Mouse (Mus musculus) kidney, adult 11 months (tissue): Measurements from ENCODE around the gene Kif26b.

ENCODE experiments used
- DNase-seq: peaks from one replicate; pipeline ENCODE4 v3.0.0; 2022

Kif26b gene

DNA sequence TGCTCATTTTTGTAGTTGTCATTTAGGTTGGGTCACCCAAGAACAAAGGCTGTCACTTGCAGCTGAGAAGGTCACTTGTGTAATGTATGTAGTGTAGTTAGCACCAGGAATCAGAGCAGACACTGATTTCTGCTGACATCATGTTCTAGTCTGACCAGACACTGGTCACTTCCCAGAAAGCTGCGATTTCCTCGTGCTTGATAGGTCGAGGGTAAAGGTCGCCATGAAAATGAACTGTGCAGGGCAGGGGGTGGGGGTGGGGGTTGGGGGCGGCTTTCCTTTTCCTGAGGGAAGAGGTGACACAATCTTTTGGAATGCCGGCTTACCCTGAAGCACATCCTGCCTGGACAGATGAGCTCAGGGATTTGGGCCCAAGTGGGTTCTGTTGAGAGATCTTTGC is 68.8 kb downstream of the Kif26b start:
- DNase-seq, result no peak

DNA sequence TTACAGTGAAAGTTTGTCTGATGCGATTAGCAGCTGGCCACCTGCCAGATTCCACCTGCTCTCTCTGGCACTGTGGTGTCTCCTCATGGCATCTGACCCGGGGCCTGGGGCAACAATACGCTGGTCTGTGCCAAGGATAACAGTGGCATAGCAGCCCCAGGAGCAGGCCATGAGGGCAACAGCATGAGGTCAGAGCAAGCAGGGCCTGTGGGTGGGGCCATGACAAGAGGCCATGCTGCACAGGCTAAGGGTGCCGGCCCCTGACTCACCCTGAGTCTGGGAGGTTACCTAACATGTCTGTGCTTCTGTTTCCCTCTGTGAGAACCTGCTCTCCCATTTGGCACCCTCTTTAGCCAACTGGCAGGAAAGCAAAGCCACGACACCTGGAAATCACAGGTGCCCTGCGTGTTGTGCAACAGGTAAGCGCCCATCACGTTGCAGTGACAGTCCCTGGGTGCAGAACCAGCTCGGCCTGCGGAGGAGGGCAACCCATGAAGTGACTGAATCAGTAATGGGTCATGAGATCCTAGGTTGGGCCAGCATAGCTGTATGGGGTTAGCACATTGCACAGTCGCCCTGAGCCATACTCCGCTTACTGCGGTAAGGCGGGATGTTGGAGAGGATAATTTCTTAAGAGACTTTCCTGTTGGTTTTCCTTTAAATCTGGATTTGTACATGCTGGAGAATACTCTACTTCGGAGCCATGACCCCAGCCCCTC is 72.1 kb downstream of the Kif26b start:
- DNase-seq, result no peak

DNA sequence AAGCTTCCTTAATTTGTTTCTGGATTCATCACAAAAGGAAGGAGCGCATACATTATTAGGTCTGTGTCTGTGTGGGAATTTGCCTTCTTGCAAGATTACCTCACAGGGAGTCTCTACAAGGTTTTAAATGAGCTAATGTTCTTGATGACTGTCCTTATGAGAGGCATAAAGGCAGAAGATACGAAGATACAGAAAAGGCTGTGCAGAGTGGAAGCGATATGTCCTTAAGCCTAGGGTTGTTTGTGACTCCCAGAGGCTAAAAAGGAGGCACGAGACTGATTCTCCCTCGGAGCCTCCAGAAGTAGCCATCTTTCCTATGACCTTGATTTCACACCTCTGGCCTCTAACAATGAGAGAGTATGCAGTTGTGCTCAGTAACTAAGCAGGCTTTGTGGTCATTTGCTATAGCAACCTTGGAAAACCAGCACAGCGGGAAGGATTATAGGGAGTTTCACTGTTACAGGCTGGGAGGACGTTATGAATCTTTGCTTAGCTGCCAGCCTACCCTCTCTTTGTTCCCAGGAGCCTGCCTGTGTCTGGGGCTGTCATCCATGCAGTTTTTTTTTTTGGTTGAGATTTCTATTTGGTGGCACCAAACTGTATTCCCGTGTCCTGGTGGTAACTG is 80.3 kb downstream of the Kif26b start:
- DNase-seq, result no peak

DNA sequence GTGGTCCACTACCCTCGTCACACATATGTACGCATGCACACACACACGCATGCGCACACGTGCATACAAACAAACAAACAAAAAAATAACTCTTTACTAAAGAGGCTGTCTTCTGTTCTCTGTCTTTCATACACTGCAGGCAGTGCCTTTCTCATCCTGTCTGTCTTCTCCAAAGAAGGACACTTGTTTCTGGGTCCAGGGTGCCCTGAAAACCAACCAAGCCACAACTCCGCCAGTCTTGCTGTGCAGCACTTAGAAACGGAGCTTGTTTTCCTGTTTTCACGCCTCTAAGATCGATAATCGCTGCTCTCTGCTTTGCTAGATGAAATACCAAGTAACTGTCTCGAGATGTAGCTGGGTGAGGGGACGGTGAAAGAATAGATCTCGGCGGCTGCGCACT is 82.6 kb downstream of the Kif26b start:
- no peak for DNase-seq

DNA sequence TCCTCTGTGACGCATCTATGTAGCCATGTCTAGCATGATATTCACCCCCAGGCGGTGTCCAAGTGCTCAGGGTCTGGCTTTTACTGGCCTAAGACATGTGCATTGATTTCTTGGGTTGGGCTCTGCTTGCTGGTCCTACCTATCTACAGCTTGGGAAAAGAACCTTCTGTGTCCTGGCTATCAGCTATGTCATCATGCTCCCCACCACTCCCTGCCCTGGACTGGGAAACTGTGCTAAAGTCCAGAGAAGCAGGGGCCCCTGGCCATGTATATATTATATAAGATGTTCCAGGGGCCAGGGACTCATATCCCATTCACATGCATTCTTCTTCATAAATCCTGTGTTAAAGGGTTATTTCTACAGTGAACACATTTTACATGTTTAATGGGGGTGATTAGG is 92.4 kb downstream of the Kif26b start:
- DNase-seq, result no peak

DNA sequence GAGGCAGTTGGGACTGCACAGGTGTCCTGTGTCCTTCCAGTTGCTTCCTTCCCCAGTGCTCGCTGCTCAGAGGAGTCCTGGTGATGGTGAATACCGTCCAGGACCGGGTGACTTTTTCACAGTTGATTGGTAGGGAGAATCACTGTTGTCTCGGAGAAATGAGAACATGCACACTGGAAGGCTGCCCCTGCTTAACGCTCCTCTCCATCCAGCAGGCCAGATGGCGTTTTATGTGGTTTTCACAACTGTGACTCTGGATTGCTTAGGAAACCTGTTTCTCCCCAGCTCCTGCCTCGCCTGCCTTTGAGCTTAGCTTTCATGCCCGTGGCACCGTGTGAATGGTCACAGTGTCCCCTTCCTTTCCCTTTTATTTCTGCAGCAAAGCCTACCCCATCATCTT is 95.0 kb downstream of the Kif26b start:
- no peak for DNase-seq

DNA sequence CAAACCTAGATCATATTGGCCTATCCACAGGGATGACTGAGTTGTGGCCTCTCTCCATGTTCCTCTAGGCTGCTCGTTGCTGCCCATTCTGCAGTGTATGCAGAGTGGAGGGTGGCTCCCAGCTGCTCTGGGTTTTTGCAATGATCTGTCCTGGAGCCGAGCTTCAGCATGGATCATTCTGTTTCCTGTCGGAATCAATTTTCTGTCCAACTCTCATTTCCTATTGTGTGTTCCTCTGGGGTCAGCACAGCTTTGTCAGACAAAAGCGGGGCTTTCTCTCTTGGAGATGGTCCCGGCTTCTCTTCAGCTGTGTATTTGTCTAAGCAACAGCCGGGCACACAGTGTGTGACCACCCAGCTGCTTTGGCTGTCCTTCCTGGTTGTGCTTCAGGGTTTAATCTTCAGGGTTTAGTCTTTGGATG is 98.0 kb downstream of the Kif26b start:
- DNase-seq, result no peak

DNA sequence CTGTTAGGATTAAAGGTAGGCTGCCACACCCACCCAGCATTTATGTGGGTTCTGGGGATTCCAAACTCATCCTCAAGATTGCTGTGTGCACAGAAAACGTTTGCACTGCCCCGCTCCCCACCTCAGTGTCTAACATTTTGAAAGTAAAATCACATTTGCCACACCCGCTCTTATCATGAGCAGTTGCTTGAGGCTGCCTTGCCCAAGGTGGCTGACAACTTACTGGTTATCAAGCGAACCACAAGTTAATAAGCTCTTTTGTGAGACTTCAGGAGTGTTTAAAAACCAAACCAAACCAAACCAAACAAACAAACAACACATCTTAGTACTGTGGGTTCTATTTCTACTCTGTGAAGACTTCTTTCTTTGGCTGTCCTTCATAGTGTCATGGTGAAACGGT is 101.1 kb downstream of the Kif26b start:
- no peak for DNase-seq

DNA sequence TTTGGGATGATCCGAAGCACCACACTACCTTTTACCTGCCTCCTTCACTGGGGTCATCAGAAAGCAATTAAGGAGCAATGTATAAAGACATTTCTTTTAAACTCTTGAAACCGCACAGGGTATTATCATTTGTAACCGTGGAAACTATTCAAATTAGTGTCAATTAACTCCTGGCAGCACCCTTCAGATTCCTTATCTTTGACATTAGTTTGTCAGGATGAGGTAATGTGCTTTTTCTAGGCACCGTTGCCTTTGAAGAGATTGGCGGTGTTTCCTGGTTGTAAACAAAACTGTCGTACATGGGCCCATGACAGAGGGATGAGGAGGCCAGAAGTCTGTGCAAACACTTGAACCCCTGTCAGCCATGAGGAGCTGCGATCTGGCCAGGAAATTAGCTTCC is 102.9 kb downstream of the Kif26b start:
- no peak for DNase-seq

DNA sequence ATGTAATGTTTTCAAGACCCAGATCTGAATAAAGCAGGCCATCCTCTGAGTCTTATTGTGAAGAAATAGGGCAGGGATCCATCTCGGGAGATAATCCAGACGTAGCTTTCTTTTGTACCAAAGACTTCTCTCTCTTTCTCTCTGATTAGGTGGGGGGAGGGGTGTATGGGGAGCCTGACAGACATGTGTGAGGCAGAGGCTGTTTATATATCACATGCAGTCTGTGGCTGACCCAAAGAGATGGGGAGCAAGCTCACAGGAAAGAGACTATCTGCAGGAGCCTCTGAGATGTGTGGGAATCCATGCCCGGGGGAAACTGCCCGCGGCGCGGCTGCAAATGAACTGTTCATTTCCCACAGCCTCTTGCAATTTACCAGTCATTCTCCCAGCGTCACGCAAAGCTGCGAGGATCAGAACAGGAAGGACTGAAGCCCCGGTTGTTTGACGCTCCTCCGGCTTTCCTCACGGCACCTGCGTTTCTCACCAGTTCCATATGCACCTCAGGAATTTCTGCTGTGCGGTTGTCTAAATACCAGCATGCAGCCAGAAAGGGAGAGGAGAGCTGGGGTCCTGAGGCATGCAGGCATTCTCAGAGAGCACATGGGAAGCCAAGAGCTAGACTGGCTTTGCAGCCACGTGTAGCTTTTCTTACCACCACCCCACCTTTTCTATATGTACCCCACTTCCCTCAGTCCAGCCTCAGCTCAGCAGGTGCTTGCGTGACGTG is 105.6 kb downstream of the Kif26b start:
- no peak for DNase-seq

DNA sequence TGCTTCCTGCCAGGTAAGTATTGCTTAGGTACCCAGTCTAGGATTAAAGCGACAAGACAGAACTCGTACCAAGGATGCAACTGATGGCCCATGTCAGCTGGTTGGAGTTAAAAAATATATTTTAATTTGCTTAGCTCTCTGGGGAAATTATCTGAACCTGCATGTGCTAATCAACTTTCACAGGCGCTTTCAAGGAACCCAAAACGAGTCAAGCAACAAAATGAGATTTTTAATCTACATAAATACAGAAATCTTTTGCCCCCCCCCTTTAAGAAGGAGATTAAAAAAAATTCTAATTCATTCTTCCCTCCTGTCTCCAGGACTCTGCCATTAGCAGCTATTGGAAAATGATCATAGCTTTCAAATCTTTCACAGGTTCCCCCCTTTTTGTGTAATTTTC is 106.5 kb downstream of the Kif26b start:
- DNase-seq, result no peak

DNA sequence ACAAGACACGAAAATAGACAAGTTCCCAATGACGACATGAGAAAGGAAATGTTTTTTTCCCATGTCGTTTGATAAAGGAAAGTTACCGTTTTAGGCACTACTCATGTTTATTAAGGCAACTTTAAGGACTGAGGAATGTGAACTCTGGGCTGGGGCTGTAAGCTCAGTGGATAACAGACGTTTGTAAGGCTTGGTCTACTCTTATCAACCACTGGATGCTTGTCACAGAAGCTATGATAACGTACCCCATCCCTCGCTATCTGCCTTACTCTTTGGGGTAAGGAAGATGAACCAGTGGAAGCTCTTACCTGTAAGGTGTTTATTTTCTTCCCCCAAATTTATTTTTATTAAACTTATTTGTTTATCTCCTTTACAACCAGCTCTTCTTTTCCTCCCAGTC is 108.4 kb downstream of the Kif26b start:
- DNase-seq, result no peak

DNA sequence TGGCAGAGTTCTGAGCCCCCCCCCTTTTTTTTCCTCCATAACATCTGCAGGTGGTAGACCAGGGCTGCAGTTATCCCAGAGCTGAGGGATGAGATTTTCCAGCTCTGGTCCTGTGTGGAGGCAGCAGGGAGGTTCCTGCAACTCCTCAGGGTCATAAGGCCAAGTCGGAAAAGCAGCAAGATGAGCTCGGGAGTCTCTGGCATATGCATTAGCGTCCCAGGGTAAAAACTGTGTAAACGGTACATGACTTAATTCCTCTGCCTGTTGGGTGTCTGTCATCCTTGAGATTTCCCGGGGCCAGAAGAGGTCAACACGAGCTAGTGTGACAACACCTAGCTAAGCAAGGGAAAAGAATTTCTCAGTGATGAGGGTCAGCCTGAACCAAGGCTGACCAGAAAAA is 111.0 kb downstream of the Kif26b start:
- DNase-seq, result no peak

DNA sequence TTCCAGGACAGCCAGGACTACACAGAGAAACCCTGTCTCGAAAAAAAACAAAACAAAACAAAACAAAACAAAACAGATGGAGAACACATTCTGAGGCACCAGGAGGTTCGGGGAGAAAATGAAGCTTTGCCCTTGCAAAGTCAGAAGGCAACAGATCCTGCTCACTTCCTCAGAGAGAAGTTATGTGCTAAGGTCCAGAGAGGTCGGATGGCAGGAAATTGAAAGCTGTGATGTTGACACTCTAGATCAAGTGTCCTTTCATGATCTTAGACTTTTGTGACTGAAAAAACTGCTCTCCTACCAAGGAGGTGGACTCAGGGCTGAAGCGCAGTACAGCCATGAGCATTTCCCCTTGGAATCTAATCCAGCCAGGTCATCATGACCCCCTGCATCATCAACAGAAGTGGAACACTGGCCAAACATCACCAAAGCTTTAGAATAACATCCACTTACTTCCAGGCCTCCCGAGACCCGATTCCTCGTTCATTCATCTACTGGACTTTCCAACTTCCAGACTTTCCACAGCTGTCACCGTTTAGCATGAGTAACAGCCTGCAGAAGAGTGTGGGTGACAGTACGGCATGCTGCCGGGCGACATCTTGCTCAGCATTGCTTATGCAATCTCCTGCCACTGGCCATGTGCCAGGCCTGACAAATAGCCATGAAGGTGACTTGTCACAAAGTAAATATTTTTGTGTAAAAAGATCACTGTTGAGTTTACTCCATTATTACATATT is 112.0 kb downstream of the Kif26b start:
- DNase-seq, result peak; percentile 7

DNA sequence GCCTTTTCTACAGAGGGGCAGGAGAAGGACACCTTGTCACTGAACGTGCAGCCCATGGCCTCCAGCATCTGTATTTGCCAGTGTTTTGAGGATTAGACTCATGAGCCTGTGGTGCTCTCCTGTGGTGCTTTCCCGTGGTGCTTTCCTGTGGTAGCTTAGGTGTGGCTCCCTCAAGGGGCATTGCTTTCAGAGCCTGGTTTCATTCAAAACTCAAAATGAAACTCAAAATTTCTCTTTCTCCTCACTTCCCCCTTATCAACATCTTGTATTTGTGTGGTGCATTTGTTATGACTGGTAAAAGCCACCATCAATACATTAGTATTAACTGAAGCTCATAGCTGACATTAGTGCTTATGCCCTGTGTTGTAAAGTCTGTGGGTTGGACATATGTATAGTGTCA is 112.9 kb downstream of the Kif26b start:
- no peak for DNase-seq

DNA sequence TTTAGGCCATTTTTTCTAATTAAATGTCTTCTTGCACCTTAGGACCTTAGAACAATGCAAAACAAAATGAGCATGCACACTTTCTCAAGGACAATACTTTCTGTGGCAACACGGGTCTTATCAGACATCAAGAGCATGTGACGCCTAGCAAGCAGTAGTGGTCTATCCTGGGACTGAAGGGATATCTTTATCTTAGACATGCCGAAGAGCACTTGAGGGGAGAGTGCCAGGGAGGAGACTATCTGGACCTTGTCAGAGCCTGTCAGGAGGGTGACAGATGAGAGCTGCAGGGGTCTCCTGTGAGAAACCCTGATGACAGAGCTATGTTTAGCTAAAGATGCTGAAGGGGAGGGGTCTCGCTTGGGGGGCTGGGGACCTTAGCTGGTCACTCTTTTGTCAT is 116.0 kb downstream of the Kif26b start:
- DNase-seq, result no peak

DNA sequence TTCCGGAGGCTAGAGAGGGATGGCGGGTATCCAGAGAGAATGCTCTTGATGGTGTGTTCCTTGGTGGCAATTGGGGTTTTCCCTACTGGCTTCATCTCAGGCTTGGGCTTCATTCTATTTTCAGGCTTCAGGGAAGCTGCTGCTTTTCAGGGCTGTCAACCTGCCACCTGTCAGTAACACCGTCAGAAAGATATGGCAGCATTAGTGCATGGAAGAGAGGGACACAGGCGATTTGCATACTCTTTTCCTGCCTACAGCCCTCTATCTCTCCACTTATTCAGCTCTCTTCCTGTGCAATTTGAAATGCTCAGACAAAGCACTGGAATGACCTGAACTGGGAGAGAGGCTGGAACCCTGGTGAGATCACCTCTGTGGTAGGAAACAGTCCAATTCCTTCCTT is 117.7 kb downstream of the Kif26b start:
- DNase-seq, result no peak

DNA sequence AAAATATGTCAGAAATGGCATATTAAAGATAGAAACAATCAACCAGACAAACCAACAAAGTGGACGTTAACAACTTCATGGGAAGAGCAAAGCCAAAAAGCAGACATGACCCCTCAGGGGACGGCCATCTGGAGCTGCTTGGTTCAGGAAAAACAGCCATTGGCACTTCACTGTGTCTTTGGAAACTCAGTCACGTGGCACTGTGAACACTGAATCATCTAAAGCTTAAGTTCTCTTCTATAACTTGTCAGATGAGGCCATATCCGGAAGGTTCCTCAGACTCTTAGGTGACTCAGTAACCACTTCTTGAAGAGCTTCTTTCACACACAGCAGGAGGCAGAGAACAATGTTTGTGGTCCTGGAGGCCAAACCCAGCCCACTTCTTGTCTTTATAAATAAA is 126.6 kb downstream of the Kif26b start:
- no peak for DNase-seq

DNA sequence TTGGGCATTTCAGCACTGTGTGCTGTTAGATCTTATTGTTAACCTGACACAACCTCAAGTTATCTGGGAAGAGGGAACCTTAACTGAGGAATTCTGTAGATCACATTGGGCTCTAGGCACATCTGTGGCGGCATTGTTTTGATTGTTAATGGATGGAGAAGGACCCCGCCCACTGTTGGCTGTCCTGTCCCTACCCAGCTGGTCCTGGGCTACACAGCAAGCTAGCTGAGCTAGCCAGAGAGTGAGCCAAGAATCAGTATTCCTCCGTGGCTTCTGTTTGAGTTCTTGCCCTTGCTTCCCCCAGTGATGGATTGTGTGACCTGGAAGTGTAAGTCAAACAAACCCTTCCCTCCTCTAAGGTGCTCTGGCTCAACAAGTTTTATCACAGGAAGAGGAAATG is 132.1 kb downstream of the Kif26b start:
- no peak for DNase-seq

DNA sequence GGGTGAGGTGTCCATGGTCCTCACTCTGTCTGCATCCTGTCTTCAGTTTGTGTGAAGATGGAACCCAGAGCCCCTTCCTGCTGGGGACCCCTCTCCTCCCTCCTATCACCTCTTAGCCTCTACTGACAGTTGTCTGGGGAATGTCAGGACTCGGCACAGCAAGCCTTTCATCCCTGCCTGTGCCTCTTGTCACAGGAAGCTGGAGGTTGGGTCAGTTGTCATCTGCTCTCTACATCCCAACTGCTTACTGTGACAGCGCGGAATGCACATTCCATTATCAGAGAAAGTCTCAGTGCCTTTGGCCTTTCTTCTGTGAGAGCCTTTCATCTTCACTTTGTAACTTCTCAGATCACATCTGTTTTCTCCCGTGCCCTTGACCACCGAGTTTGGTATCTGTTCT is 132.6 kb downstream of the Kif26b start:
- DNase-seq, result no peak

DNA sequence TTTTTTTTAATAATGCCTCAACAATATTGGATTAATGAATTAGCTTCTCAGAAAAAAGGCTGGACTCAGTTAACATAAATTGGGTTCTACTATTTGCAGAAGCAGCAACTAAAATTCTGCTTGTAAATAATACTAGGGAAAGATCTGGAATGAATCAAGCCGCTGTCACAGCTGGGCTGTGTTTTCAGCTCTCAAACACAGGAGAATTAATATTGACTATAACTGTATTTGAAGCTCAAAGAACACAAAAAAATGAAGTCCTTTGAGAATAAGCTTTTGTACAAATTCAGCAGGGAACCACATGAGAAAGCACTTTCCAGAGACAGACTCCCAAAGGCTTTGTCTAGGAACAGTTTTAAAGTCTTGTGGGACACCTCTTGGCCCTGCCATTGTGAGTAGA is 134.6 kb downstream of the Kif26b start:
- DNase-seq, result no peak

DNA sequence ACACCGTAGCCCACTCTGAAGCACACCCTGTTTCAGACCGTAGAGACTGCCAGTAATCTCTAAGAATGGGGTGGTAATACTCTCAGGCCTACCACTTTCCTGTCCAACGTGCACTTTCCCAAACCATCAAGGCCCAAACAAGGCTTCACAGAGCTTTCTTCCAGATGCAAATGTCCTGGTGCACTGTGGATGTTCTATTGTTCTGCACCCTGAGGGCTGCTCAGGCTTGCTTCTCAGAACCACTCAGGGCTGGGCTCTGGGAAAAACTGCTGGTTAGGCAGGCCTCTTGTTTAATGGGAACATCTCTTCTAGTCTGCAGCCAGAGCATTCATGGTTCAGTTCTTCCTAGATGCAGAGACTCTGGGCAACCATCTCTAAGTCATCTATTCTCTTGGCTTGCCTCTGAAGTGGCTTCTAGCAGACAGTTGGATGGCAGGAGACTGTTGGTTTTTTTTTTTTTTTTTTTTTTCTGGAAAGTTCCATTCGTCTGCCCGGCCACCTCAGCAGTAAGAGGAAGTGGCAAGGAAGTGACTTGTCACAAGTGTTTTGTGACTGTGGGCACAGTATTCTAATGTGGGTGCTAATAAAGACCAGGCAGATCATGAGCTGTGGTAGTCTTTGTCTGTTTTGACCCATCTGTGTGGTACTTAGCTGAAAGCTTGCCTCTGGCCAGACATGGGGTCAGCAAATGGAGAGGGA is 135.5 kb downstream of the Kif26b start:
- no peak for DNase-seq

DNA sequence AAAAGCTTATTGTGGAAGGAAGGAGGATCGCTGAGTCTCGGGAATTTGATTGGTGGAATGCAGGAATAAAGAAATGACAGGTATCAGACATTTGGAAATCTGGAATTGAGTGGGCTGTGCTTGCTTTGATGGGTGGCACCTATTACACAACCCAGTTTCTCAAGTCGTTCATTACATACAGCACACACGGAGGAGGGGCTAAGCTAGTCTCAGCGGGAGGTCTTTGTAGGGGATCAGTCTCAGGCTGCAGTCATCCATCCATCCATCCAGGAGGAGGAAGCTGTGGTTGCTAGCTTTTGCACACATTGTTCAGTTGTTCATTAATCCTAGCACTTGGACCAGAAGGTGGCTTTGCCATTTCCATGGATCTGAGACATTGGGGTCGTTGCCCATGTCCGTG is 137.6 kb downstream of the Kif26b start:
- DNase-seq, result no peak
